Mouse (Mus musculus) hindbrain, embryonic 15.5 days (tissue): ENCODE measurements around the gene Zfp687. TPM values are rescaled to one million over a fixed set of nuclear protein-coding genes. Genes with fewer than 3 reads are reported as not detected.

Source experiments
- ATAC-seq: fragments of 200-750 bp; cut with Nextera tagmentation; 2 replicates; pipeline ENCODE4 v1.8.0; 2017; ENCODE audit warnings: low read depth, moderate number of reproducible peaks, moderate TSS enrichment; ENCODE audit not compliant: low FRiP score
- H3K27ac ChIP-seq: fragments of 300-500 bp; sonication (generic); replicated peaks from 2 replicates; pipeline ENCODE4 v1.5.1; 2015; ENCODE audit warnings: mild to moderate bottlenecking, inconsistent platforms
- H3K27me3 ChIP-seq: fragments of 300-500 bp; sonication (generic); 2 replicates; pipeline ENCODE4 v1.6.1; 2015; ENCODE audit warnings: control low read depth, inconsistent platforms
- H3K36me3 ChIP-seq: fragments of 300-500 bp; sonication (generic); 2 replicates; pipeline ENCODE4 v1.6.1; 2015; ENCODE audit warnings: control low read depth, inconsistent platforms
- H3K4me1 ChIP-seq: fragments of 300-500 bp; sonication (generic); replicated peaks from 2 replicates; pipeline ENCODE4 v1.6.1; 2015; ENCODE audit warnings: control low read depth, inconsistent platforms
- H3K4me2 ChIP-seq: fragments of 300-500 bp; sonication (generic); 2 replicates; pipeline ENCODE4 v1.6.1; 2015; ENCODE audit warnings: moderate library complexity, mild to moderate bottlenecking, inconsistent platforms
- H3K4me3 ChIP-seq: fragments of 300-500 bp; sonication (generic); 2 replicates; pipeline ENCODE4 v1.5.1; 2015; ENCODE audit warnings: mild to moderate bottlenecking, inconsistent platforms
- H3K9ac ChIP-seq: fragments of 300-500 bp; sonication (generic); 2 replicates; pipeline ENCODE4 v1.6.1; 2015; ENCODE audit warnings: inconsistent platforms
- H3K9me3 ChIP-seq: fragments of 300-500 bp; sonication (generic); 2 replicates; pipeline ENCODE4 v1.6.1; 2016; ENCODE audit warnings: control low read depth, inconsistent platforms
- WGBS: fragments of 180-500 bp; shearing (Covaris S2); methylation state at CpG from one replicate; pipeline ENCODE4 v1.1.7; 2015; 5-methylcytosine and 5-hydroxymethylcytosine counted together
- polyA plus RNA-seq: library from polyadenylated mRNA; unstranded; fragments of >200 nt; fragmentation: Nextera tagmentation; extraction: Ambion mirVana; gene quantifications from 2 replicates; pipeline ENCODE4 v1.2.1, GENCODE M21; 2015

The Zfp687 gene
- polyA plus RNA-seq, 1 experiment from 2014 or later: 21.2 TPM

GRCm38 (mm10) chr3:94987578-94987977 is 27.7 kb downstream of the Zfp687 start:
- ATAC-seq: no peak
- 0 out of 2 replicates have a peak, but pooled peaks cover 4% of the 10 kb centered on the region for H3K4me1 ChIP-seq
- no peaks in the 10 kb centered on the region for H3K27me3 ChIP-seq
- no peak overlapping the region for H3K4me3 ChIP-seq
- peaks cover 20% of the 10 kb centered on the region; the same call in 1 of the 2 replicates for H3K36me3 ChIP-seq
- H3K27ac ChIP-seq: no peak overlapping the region
- no peaks in the 10 kb centered on the region for H3K9me3 ChIP-seq
- H3K9ac ChIP-seq: no peak overlapping the region
- no peak overlapping the region for H3K4me2 ChIP-seq

GRCm38 (mm10) chr3:94985513-94985912 is 29.7 kb downstream of the Zfp687 start:
- no peak for ATAC-seq
- H3K4me1 ChIP-seq: 0 out of 2 replicates have a peak, but pooled peaks cover 4% of the 10 kb centered on the region
- H3K4me3 ChIP-seq: no peak overlapping the region
- no peak overlapping the region for H3K27ac ChIP-seq
- no peak overlapping the region for H3K9ac ChIP-seq
- no peaks in the 10 kb centered on the region for H3K27me3 ChIP-seq
- H3K36me3 ChIP-seq: peaks cover 26% of the 10 kb centered on the region; the same call in 1 of the 2 replicates
- no peaks in the 10 kb centered on the region for H3K9me3 ChIP-seq
- 93% methylated on average over 2 of the region's 2 CpGs for whole genome bisulfite sequencing
- H3K4me2 ChIP-seq: no peak overlapping the region

GRCm38 (mm10) chr3:94984312-94984711 is 30.9 kb downstream of the Zfp687 start:
- peaks cover 27% of the 10 kb centered on the region; the same call in 1 of the 2 replicates for H3K36me3 ChIP-seq
- ATAC-seq: no peak

GRCm38 (mm10) chr3:94974528-94975422 is 40.5 kb downstream of the Zfp687 start, which contains the start of gene Pi4kb:
Gene Pi4kb, plus strand, starts transcription at chr3:94974731.
- ATAC-seq: peak; percentile 95
- Histone ChIP-seq H3K4me1 (peaks cover 25% of the 10 kb centered on the region), H3K4me3 (peak within 1 kb of the TSS; percentile 88), H3K27ac (peak within 1 kb of the TSS; percentile 94), H3K36me3 (0 out of 2 replicates have a peak, but pooled peaks cover 6% of the 10 kb centered on the region), H3K27me3 (no peaks in the 10 kb centered on the region), H3K4me2 (peak within 1 kb of the TSS; percentile 78), H3K9me3 (no peaks in the 10 kb centered on the region), H3K9ac (peak within 1 kb of the TSS; percentile 96)
- WGBS: under 1% methylated on average over 57 of the region's 57 CpGs

More at GRCm38 (mm10) chr3:94984312-94984711, 30.9 kb downstream of the Zfp687 start:
- no peaks in the 10 kb centered on the region for H3K9me3 ChIP-seq
- no peak overlapping the region for H3K4me2 ChIP-seq
- H3K4me1 ChIP-seq: 0 out of 2 replicates have a peak, but pooled peaks cover 4% of the 10 kb centered on the region
- 95% methylated on average over 11 of the region's 11 CpGs for WGBS
- H3K27me3 ChIP-seq: no peaks in the 10 kb centered on the region
- no peak overlapping the region for H3K27ac ChIP-seq
- H3K4me3 ChIP-seq: no peak overlapping the region
- H3K9ac ChIP-seq: no peak overlapping the region

GRCm38 (mm10) chr3:94974026-94974527 is 41.2 kb downstream of the Zfp687 start:
- WGBS: 22% methylated on average over 9 of the region's 9 CpGs
- 0 out of 2 replicates have a peak, but pooled peaks cover 2% of the 10 kb centered on the region for H3K36me3 ChIP-seq
- H3K4me1 ChIP-seq: peaks cover 25% of the 10 kb centered on the region
- peak overlapping the region; percentile 39 for H3K9ac ChIP-seq
- no peaks in the 10 kb centered on the region for H3K27me3 ChIP-seq
- H3K27ac ChIP-seq: 0 out of 2 replicates have a peak overlapping the region, but pooled peaks have one; percentile 48
- H3K9me3 ChIP-seq: no peaks in the 10 kb centered on the region
- peak; percentile 54 for ATAC-seq
- H3K4me3 ChIP-seq: peak overlapping the region; percentile 88
- peak overlapping the region; percentile 78 for H3K4me2 ChIP-seq

GRCm38 (mm10) chr3:94973620-94974019 is 41.6 kb downstream of the Zfp687 start:
- Histone ChIP-seq H3K9me3 (no peaks in the 10 kb centered on the region), H3K4me2 (peak overlapping the region; percentile 78), H3K27ac (no peak overlapping the region), H3K4me3 (peak overlapping the region; percentile 88; the same call in 1 of the 2 replicates), H3K27me3 (no peaks in the 10 kb centered on the region), H3K4me1 (peaks cover 25% of the 10 kb centered on the region), H3K9ac (no peak overlapping the region), H3K36me3 (no peaks in the 10 kb centered on the region)
- WGBS: 85% methylated on average over 5 of the region's 5 CpGs
- no peak for ATAC-seq

- Histone ChIP-seq H3K4me3 (no peak overlapping the region), H3K9me3 (no peaks in the 10 kb centered on the region), H3K4me1 (peaks cover 25% of the 10 kb centered on the region), H3K27me3 (no peaks in the 10 kb centered on the region), H3K36me3 (no peaks in the 10 kb centered on the region), H3K9ac (no peak overlapping the region), H3K27ac (no peak overlapping the region), H3K4me2 (no peak overlapping the region)
- WGBS: 92% methylated on average over 3 of the region's 3 CpGs
- no peak for ATAC-seq
Observed at GRCm38 (mm10) chr3:94972552-94972951, 42.7 kb downstream of the Zfp687 start.

GRCm38 (mm10) chr3:94965878-94966277 is 49.4 kb downstream of the Zfp687 start:
- H3K4me1 ChIP-seq: no peaks in the 10 kb centered on the region
- no peak overlapping the region for H3K9ac ChIP-seq
- 71% methylated on average over 1 of the region's 1 CpGs for WGBS
- no peak overlapping the region for H3K27ac ChIP-seq
- no peak for ATAC-seq
- H3K36me3 ChIP-seq: no peaks in the 10 kb centered on the region
- H3K4me3 ChIP-seq: no peak overlapping the region
- no peaks in the 10 kb centered on the region for H3K27me3 ChIP-seq
- H3K4me2 ChIP-seq: no peak overlapping the region
- no peaks in the 10 kb centered on the region for H3K9me3 ChIP-seq

- H3K27me3 ChIP-seq: no peaks in the 10 kb centered on the region
- no peaks in the 10 kb centered on the region for H3K4me1 ChIP-seq
- no peak overlapping the region for H3K4me3 ChIP-seq
- WGBS: 97% methylated on average over 1 of the region's 1 CpGs
- H3K9ac ChIP-seq: no peak overlapping the region
- ATAC-seq: no peak
- H3K27ac ChIP-seq: no peak overlapping the region
- H3K9me3 ChIP-seq: no peaks in the 10 kb centered on the region
- H3K4me2 ChIP-seq: no peak overlapping the region
- no peaks in the 10 kb centered on the region for H3K36me3 ChIP-seq
Observed at GRCm38 (mm10) chr3:94964989-94965388, 50.3 kb downstream of the Zfp687 start.

GRCm38 (mm10) chr3:94960322-94960721 is 54.9 kb downstream of the Zfp687 start:
- Histone ChIP-seq H3K36me3 (peaks cover 30% of the 10 kb centered on the region), H3K4me1 (peaks cover 11% of the 10 kb centered on the region), H3K9me3 (no peaks in the 10 kb centered on the region), H3K4me3 (no peak overlapping the region), H3K9ac (no peak overlapping the region), H3K27ac (no peak overlapping the region), H3K27me3 (no peaks in the 10 kb centered on the region), H3K4me2 (no peak overlapping the region)
- ATAC-seq: no peak
- WGBS: 48% methylated on average over 5 of the region's 5 CpGs

- Histone ChIP-seq H3K4me1 (peaks cover 15% of the 10 kb centered on the region), H3K36me3 (peaks cover 30% of the 10 kb centered on the region), H3K27ac (no peak overlapping the region), H3K4me3 (no peak overlapping the region), H3K9ac (no peak overlapping the region), H3K27me3 (no peaks in the 10 kb centered on the region), H3K4me2 (no peak overlapping the region), H3K9me3 (no peaks in the 10 kb centered on the region)
- WGBS: 47% methylated on average over 8 of the region's 8 CpGs
- ATAC-seq: no peak
Observed at GRCm38 (mm10) chr3:94959871-94960270, 55.4 kb downstream of the Zfp687 start.

- Histone ChIP-seq H3K4me3 (no peak overlapping the region), H3K27ac (no peak overlapping the region), H3K9ac (no peak overlapping the region), H3K4me1 (peaks cover 22% of the 10 kb centered on the region), H3K36me3 (peaks cover 30% of the 10 kb centered on the region), H3K4me2 (no peak overlapping the region), H3K27me3 (no peaks in the 10 kb centered on the region), H3K9me3 (no peaks in the 10 kb centered on the region)
- 92% methylated on average over 8 of the region's 8 CpGs for WGBS
- no peak for ATAC-seq
Observed at GRCm38 (mm10) chr3:94958295-94958694, 57.0 kb downstream of the Zfp687 start.
